Mouse (Mus musculus): ENCODE data around the gene B3gnt9. TPM values are rescaled to one million over a fixed set of nuclear protein-coding genes. Genes with fewer than 3 reads are reported as not detected.

Gene B3gnt9
- total and polyA plus RNA-seq, 2 experiments from 2014 or later = 6.0 to 7.3 TPM

DNA sequence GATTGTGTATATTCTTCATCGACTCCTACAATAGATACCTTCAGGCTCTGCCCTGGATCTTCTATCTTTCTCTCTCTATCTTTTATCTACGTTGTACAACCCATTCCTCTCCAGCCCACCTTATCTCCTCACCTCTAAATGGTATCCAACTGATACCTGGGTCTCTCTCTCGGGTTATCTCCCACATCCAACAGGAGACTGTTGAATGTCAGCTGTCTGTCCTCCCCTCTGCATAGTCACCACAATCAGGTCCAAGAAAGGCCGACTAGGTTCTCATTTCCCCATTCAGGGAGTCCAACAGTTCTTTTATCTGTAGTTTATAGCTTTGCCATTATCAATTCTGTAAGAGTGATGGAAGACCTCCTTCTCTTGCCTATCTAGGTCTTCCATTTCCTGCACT lies 27.3 kb upstream of the B3gnt9 start:
- WGBS = 63% methylated on average over 4 of the region's 4 CpGs
- H3K27me3 ChIP-seq (ENCODE audit: control insufficient read depth, insufficient read depth, low read length) = peaks cover 25% of the 10 kb centered on the region; the same call in 1 of the 2 replicates
- TF ChIP-seq CTCF (IDR thresholded peaks at IDR 0.05; ENCODE audit: low read depth) = no peak
- no peak for TF ChIP-seq EP300 (IDR thresholded peaks at IDR 0.05; ENCODE audit: low read depth)

DNA sequence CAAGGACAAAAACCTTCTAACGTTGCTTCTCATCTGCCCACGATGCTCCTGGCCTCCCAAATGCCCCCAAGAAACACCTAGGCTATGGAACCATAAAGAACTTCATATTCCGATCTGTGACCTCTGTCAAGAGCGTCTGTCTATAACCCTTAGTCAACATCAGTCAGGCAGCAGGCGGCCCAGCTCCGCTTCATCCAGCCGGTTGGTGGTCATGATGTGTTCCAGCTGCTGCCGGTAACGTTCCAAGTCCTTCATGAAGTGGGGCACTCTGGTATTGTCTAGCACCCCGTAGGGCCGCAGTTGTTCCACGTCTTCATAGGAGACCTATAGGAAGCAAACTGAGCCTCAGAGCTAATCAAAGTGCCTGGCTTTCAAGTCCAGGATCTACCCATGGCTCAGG lies 26.9 kb upstream of the B3gnt9 start:
- Histone ChIP-seq H3K27ac (ENCODE audit: low read depth) (no peak overlapping the region), H3K4me1 (ENCODE audit: control insufficient read depth, insufficient read depth) (peaks cover 7% of the 10 kb centered on the region), H3K9me3 (replicated peaks; ENCODE audit: control insufficient read depth, low read length) (no peaks in the 10 kb centered on the region), H3K36me3 (replicated peaks; ENCODE audit: control insufficient read depth, insufficient read depth, low read length) (no peaks in the 10 kb centered on the region), H3K9ac (replicated peaks; ENCODE audit: low read depth, low read length) (no peak overlapping the region), H3K4me3 (ENCODE audit: low read depth, low read length) (no peak overlapping the region), H3K27me3 (ENCODE audit: control insufficient read depth, insufficient read depth, low read length) (peaks cover 26% of the 10 kb centered on the region; the same call in 1 of the 2 replicates), H3K4me2 (ENCODE audit: low read depth, low read length) (no peak overlapping the region)
- WGBS = 84% methylated on average over 12 of the region's 12 CpGs
- no peak for TF ChIP-seq EP300 (IDR thresholded peaks at IDR 0.05; ENCODE audit: low read depth)
- DNase-seq (ENCODE audit: low spot score) = no peak
- no peak for ATAC-seq (ENCODE audit: insufficient read depth, low read depth)

More for the DNA sequence above, 27.3 kb upstream of the B3gnt9 start:
- Histone ChIP-seq H3K9me3 (replicated peaks; ENCODE audit: control insufficient read depth, low read length) (no peaks in the 10 kb centered on the region), H3K4me3 (ENCODE audit: low read depth, low read length) (no peak overlapping the region), H3K27ac (ENCODE audit: low read depth) (no peak overlapping the region), H3K4me1 (ENCODE audit: control insufficient read depth, insufficient read depth) (peaks cover 6% of the 10 kb centered on the region), H3K36me3 (replicated peaks; ENCODE audit: control insufficient read depth, insufficient read depth, low read length) (no peaks in the 10 kb centered on the region), H3K4me2 (ENCODE audit: low read depth, low read length) (no peak overlapping the region), H3K9ac (replicated peaks; ENCODE audit: low read depth, low read length) (no peak overlapping the region)
- ATAC-seq (ENCODE audit: insufficient read depth, low read depth) (no peak), DNase-seq (ENCODE audit: low spot score) (no peak)

DNA sequence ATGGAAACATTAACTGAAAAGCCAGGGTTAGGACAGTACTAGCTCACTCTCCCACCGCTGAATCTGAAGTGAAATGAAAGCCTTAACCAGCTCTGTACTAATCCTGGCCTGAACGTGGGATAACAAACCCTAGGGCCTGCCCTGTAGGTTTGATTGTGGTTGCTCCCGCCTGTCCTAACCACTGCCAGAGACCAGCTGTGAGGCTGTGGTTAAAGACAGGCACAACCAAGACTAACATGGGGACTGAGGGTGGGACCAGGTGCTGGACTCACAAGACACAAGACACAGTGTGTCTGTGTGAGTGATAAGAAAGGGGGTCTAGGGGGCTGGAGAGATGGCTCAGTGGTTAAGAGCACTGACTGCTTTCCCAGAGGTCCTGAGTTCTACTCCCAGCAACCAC lies 25.6 kb upstream of the B3gnt9 start:
- no peaks in the 10 kb centered on the region for H3K36me3 ChIP-seq (replicated peaks; ENCODE audit: control insufficient read depth, insufficient read depth, low read length)
- no peak overlapping the region for H3K27ac ChIP-seq (ENCODE audit: low read depth)
- WGBS = 72% methylated on average over 3 of the region's 3 CpGs
- H3K4me1 ChIP-seq (ENCODE audit: control insufficient read depth, insufficient read depth) = peaks cover 20% of the 10 kb centered on the region
- no peak for ATAC-seq (ENCODE audit: insufficient read depth, low read depth)
- no peaks in the 10 kb centered on the region for H3K9me3 ChIP-seq (replicated peaks; ENCODE audit: control insufficient read depth, low read length)
- no peak overlapping the region for H3K9ac ChIP-seq (replicated peaks; ENCODE audit: low read depth, low read length)
- no peak overlapping the region for H3K4me2 ChIP-seq (ENCODE audit: low read depth, low read length)
- no peak overlapping the region for H3K4me3 ChIP-seq (ENCODE audit: low read depth, low read length)
- H3K27me3 ChIP-seq (ENCODE audit: control insufficient read depth, insufficient read depth, low read length) = peaks cover 27% of the 10 kb centered on the region; the same call in 1 of the 2 replicates
- DNase-seq (ENCODE audit: low spot score) = no peak
- TF ChIP-seq EP300 (IDR thresholded peaks at IDR 0.05; ENCODE audit: low read depth) (no peak), CTCF (IDR thresholded peaks at IDR 0.05; ENCODE audit: low read depth) (no peak)

DNA sequence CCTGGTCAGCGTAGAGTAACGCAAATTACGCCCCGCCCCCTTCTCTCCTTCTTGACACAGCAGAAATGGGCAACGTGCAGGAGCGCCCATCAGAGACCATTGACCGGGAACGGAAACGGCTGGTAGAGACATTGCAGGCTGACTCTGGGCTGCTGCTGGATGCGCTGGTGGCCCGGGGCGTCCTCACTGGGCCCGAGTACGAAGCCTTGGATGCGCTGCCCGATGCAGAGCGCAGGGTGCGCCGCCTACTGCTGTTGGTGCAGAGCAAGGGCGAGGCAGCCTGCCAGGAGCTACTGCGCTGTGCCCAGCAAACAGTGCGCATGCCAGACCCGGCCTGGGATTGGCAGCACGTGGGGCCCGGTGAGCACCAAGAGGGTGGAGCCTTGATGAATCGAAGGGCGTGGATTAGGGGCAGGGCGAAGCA lies 24.0 kb upstream of the B3gnt9 start:
- H3K4me3 ChIP-seq (ENCODE audit: low read depth, low read length) = peak overlapping the region; percentile 35

DNA sequence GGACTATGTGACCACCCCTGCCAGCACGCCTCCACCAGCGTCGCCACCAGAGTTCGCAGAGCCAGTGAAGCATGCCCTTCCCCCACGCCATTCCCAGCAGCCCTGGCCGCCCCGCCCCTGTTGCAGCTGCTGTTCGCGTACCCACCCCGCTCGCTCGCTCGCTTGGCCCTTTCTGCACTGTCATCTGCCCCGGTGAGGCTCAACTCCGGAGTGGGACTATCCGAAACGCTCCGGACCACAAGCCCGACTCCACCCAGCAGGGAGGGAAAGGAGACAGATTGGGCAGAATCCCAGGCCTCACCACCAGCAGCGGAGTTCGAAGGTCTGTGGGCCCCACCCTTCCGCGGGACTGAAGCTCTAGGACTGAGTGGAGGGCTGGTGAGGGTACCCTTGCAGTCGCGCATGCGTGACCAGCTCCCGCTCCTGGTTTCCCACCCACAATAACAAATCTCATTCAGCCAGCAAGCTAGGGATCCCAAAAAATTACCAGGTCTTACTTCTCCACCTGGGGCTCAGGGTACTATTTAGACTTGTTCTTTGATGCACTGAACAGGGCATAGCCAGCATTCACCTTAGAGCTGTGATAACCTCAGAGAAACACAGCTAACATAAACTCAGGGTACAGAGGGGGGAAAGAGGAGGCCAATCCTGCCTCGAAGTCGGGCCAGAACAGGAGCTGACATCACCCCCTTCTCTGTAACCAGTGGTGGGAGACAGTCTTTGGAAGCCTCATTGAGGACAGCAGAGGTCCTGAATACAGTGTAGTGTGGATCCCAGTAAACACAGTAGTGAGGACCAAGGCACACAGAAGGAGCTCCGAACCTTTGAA lies 21.6 kb upstream of the B3gnt9 start:
- Histone ChIP-seq H3K9ac (replicated peaks; ENCODE audit: low read depth, low read length) (no peak overlapping the region; the same call in 1 of the 2 replicates), H3K4me3 (ENCODE audit: low read depth, low read length) (peak overlapping the region; percentile 50), H3K4me1 (ENCODE audit: control insufficient read depth, insufficient read depth) (peaks cover 21% of the 10 kb centered on the region), H3K27me3 (ENCODE audit: control insufficient read depth, insufficient read depth, low read length) (peaks cover 66% of the 10 kb centered on the region), H3K36me3 (replicated peaks; ENCODE audit: control insufficient read depth, insufficient read depth, low read length) (no peaks in the 10 kb centered on the region), H3K27ac (ENCODE audit: low read depth) (no peak overlapping the region), H3K4me2 (ENCODE audit: low read depth, low read length) (peak overlapping the region; percentile 80), H3K9me3 (replicated peaks; ENCODE audit: control insufficient read depth, low read length) (no peaks in the 10 kb centered on the region)
- ATAC-seq (ENCODE audit: insufficient read depth, low read depth) (peak; percentile 53), DNase-seq (ENCODE audit: low spot score) (no peak)
- TF ChIP-seq CTCF (IDR thresholded peaks at IDR 0.05; ENCODE audit: low read depth) (no peak), EP300 (IDR thresholded peaks at IDR 0.05; ENCODE audit: low read depth) (no peak)
- WGBS = 5% methylated on average over 30 of the region's 30 CpGs

More for the DNA sequence above, 24.0 kb upstream of the B3gnt9 start:
- TF ChIP-seq EP300 (IDR thresholded peaks at IDR 0.05; ENCODE audit: low read depth) = no peak
- peak; percentile 45 for TF ChIP-seq CTCF (IDR thresholded peaks at IDR 0.05; ENCODE audit: low read depth)
- WGBS = 1% methylated on average over 28 of the region's 28 CpGs
- peaks cover 43% of the 10 kb centered on the region; the same call in 1 of the 2 replicates for H3K27me3 ChIP-seq (ENCODE audit: control insufficient read depth, insufficient read depth, low read length)
- ATAC-seq (ENCODE audit: insufficient read depth, low read depth) (peak; percentile 85), DNase-seq (ENCODE audit: low spot score) (peak; percentile 82)
- no peaks in the 10 kb centered on the region for H3K36me3 ChIP-seq (replicated peaks; ENCODE audit: control insufficient read depth, insufficient read depth, low read length)
- no peak overlapping the region for H3K27ac ChIP-seq (ENCODE audit: low read depth)
- peaks cover 21% of the 10 kb centered on the region for H3K4me1 ChIP-seq (ENCODE audit: control insufficient read depth, insufficient read depth)
- no peak overlapping the region for H3K9ac ChIP-seq (replicated peaks; ENCODE audit: low read depth, low read length)
- H3K4me2 ChIP-seq (ENCODE audit: low read depth, low read length) = peak overlapping the region; percentile 55
- H3K9me3 ChIP-seq (replicated peaks; ENCODE audit: control insufficient read depth, low read length) = no peaks in the 10 kb centered on the region
